Mouse (Mus musculus): Measurements from ENCODE around the gene Cfap99.

DNA sequence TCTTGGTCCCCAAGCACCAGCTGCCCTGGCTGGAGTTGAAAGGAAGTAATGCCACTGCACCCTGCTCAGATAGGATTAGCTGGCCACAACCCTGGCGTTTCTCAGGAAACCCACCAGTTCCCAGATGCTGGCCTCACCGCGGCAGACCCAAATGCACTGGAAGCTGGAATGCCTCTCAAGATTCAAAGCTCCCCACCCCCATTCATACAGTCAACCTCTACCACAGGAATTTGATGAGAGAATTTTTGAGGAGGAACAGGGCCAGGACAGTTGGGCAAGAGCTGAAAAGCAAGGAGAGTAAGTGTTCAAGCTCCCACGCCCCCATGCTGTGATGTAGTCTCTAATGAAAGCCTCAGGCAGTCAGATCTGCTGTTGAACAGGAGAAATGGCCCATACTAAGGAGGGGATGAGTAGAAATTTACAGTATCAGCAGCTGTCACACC is 37.9 kb downstream of the Cfap99 start:
- TF ChIP-seq CTCF (IDR thresholded peaks at IDR 0.05; ENCODE audit: extremely low read depth, insufficient read depth, insufficient read length, insufficient replicate concordance) (no peak), POLR2A (IDR thresholded peaks at IDR 0.05; ENCODE audit: low read depth, low read length) (no peak)
